Comparison of ENCODE assay signal across 30 mouse cellular contexts in the genomic region with DNA sequence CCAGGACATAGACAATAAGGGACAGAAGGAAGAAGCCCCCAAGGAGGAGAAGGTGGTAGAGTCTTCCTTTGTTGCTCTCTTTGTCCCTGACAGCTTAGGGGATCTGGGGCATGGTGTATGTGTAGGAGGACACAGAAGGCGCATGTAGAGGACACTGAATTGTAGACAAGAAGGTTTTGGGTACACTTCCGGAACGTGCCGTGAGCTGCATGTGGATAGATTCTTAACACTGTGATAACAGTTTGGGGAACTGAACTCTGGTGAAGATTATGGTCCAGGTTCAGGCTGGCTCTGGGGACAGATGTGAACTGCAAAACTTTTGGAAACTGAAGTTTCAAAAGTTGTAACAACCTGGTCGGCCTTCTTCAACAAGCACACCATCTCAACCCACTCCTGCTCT. TPM values are rescaled to one million over a fixed set of nuclear protein-coding genes. Genes with fewer than 3 reads are reported as not detected.
"Had no signal": no experiment of that assay in that cellular context is flagged by ENCODE, and none has a peak within 500 bp of the region (broad histone marks: within the 10 kb centered on the region; RNA-seq: fewer than 3 reads in every experiment).

No protein-coding gene starts in this region.

- H3K4me3 ChIP-seq: gastrocnemius, adult 2 months; heart, adult 2 months; heart, embryonic 12.5 days; hindbrain, embryonic 10.5 days; hindbrain, embryonic 12.5 days; intestine, embryonic 15.5 days; layer of hippocampus, adult 2 months; left cerebral cortex, adult 2 months; limb, embryonic 10.5 days; limb, embryonic 12.5 days; liver, embryonic 13.5 days had no signal

- H3K9ac ChIP-seq: heart, embryonic 12.5 days; hindbrain, embryonic 12.5 days; hindbrain, embryonic 14.5 days; intestine, embryonic 15.5 days; limb, embryonic 12.5 days; liver, embryonic 13.5 days had no signal

- H3K4me2 ChIP-seq: heart, embryonic 12.5 days; hindbrain, embryonic 12.5 days; hindbrain, embryonic 14.5 days; intestine, embryonic 15.5 days; limb, embryonic 12.5 days; liver, embryonic 11.5 days; liver, embryonic 13.5 days had no signal

- H3K27me3 ChIP-seq: heart, embryonic 12.5 days; hindbrain, embryonic 12.5 days; intestine, embryonic 15.5 days; limb, embryonic 12.5 days; liver, embryonic 13.5 days had no signal

- H3K9me3 ChIP-seq: heart, embryonic 12.5 days; hindbrain, embryonic 10.5 days; hindbrain, embryonic 12.5 days; intestine, embryonic 15.5 days; limb, embryonic 10.5 days; limb, embryonic 12.5 days; liver, embryonic 13.5 days had no signal

- ATAC-seq: inflammation-experienced regulatory T-cells, adult 6 months had no signal

- H3K36me3 ChIP-seq: heart, embryonic 12.5 days; hindbrain, embryonic 10.5 days; hindbrain, embryonic 12.5 days; intestine, embryonic 15.5 days; limb, embryonic 10.5 days; limb, embryonic 12.5 days; liver, embryonic 13.5 days had no signal

- H3K27ac ChIP-seq: gastrocnemius, adult 2 months; heart, adult 2 months; hindbrain, embryonic 10.5 days; hindbrain, embryonic 12.5 days; hindbrain, embryonic 14.5 days; intestine, embryonic 15.5 days; layer of hippocampus, adult 2 months; left cerebral cortex, adult 2 months; limb, embryonic 10.5 days; limb, embryonic 12.5 days; liver, embryonic 13.5 days had no signal

- H3K4me1 ChIP-seq: heart, embryonic 12.5 days; hindbrain, embryonic 10.5 days; hindbrain, embryonic 12.5 days; limb, embryonic 10.5 days; limb, embryonic 12.5 days; liver, embryonic 13.5 days had no signal

- DNase-seq: gastrocnemius, adult 2 months; gastrocnemius, postnatal 10 days; gastrocnemius, postnatal 25 days; heart, adult 2 months; heart, postnatal 10 days; heart, postnatal 4 days; kidney, adult 18-20 months; kidney, adult 8-10 months; kidney, postnatal 10 days; kidney, postnatal 25 days; kidney, postnatal 4 days; liver; liver, embryonic 13.5 days had no signal

RNA-seq across cellular contexts. Expression of a gene that starts 13.4 kb away (rescaled TPM):
- polyA plus RNA-seq: hindbrain, embryonic 10.5 days; hindbrain, embryonic 14.5 days; inflammation-experienced regulatory T-cells, adult 6 months; kidney, embryonic 16.5 days; limb, embryonic 10.5 days; liver, embryonic 13.5 days had no signal

RNA-seq across cellular contexts. Expression of a gene that starts 33.0 kb away (rescaled TPM):
- polyA plus RNA-seq: heart, adult 2 months; heart, embryonic 12.5 days; heart, embryonic 14.5 days; heart, embryonic 16.5 days; hindbrain, embryonic 10.5 days; hindbrain, embryonic 12.5 days; hindbrain, embryonic 14.5 days; hindbrain, embryonic 16.5 days; inflammation-experienced regulatory T-cells, adult 6 months; intestine, embryonic 15.5 days; kidney, embryonic 14.5 days; kidney, embryonic 16.5 days; limb, embryonic 10.5 days; limb, embryonic 12.5 days; limb, embryonic 14.5 days; liver, embryonic 11.5 days; liver, embryonic 13.5 days had no signal
